Mouse (Mus musculus) embryo, embryonic 10.5 days (tissue): ENCODE measurements around the gene Fgf23.

Source experiments
- DNase-seq: peaks from one replicate; pipeline ENCODE4 v3.0.0-alpha.2; 2015; ENCODE audit warnings: low spot score

The Fgf23 gene

GRCm38 (mm10) chr6:127114753-127115456 is 42.2 kb downstream of the Fgf23 start:
- DNase-seq: no peak

GRCm38 (mm10) chr6:127122221-127122806 is 49.6 kb downstream of the Fgf23 start:
- no peak for DNase-seq

- DNase-seq: no peak
Observed at GRCm38 (mm10) chr6:127122996-127123395, 50.3 kb downstream of the Fgf23 start.

- no peak for DNase-seq
Observed at GRCm38 (mm10) chr6:127123506-127123905, 50.8 kb downstream of the Fgf23 start.

GRCm38 (mm10) chr6:127129659-127130058 is 57.0 kb downstream of the Fgf23 start:
- DNase-seq: no peak

GRCm38 (mm10) chr6:127130377-127130776 is 57.7 kb downstream of the Fgf23 start:
- DNase-seq: no peak
